ENCODE assay signal across 12 mouse cellular contexts in the genomic region with DNA sequence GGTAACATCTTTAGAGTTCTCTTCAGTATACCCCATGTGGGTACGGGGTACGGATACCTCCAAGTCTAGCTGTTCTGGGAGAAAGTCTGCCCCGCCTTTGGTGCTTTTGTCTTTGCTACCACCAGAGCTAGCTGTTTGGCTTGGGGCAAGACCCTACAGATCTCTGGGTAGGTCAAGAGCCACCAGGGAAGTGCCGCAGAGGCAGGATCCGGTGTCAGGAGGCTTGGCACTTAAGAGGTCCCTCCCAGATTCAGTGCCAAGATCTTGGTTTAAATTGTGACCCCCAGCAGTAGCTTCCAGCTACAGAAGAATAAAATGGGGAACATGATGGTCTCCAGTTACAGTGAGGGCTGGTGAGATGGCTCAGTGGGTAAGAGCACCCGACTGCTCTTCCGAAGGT. TPM values are rescaled to one million over a fixed set of nuclear protein-coding genes. Genes with fewer than 3 reads are reported as not detected.
DNase-seq lines count a peak whose midpoint lies in the region; ATAC-seq and TF ChIP-seq lines count a peak whose summit lies in the region.
"Had no signal": no experiment of that assay in that cellular context is flagged by ENCODE, and none has a peak within 500 bp of the region (broad histone marks: within the 10 kb centered on the region; RNA-seq: fewer than 3 reads in every experiment).

No protein-coding gene starts in this region.

- peak overlapping the region; percentile 83 for H3K4me2 ChIP-seq in kidney, embryonic 15.5 days
- peak overlapping the region; percentile 92 for H3K4me2 ChIP-seq in liver, embryonic 14.5 days (ENCODE audit: low read depth)
- H3K4me2 ChIP-seq: forebrain, embryonic 13.5 days had no signal

- 92% methylated on average over 7 of the region's 7 CpGs for WGBS in kidney, embryonic 15.5 days
- 84% methylated on average over 7 of the region's 7 CpGs for WGBS in liver, embryonic 14.5 days (ENCODE audit: insufficient replicate concordance)

- H3K9me3 ChIP-seq in kidney, embryonic 15.5 days (replicated peaks) = no peaks in the 10 kb centered on the region
- H3K9me3 ChIP-seq in E14TG2a.4 (ENCODE audit: low read length) (no peaks in the 10 kb centered on the region), G1E (replicated peaks) (no peaks in the 10 kb centered on the region)
- H3K9me3 ChIP-seq in liver, embryonic 14.5 days (ENCODE audit: control insufficient read depth, low read length) = no peaks in the 10 kb centered on the region
- H3K9me3 ChIP-seq: forebrain, embryonic 13.5 days had no signal

- TF ChIP-seq EP300 in liver, embryonic 14.5 days (IDR thresholded peaks at IDR 0.05; ENCODE audit: low read depth) = no peak

- ATAC-seq in kidney, embryonic 15.5 days (replicated peaks; ENCODE audit: low FRiP score) = no peak
- ATAC-seq in G1E (ENCODE audit: extremely low read depth, insufficient number of reproducible peaks, low FRiP score, poor library complexity, severe bottlenecking) = no peak
- ATAC-seq in liver, embryonic 14.5 days (ENCODE audit: insufficient read depth) = no peak
- ATAC-seq: forebrain, embryonic 13.5 days had no signal

- no peaks in the 10 kb centered on the region for H3K27me3 ChIP-seq in kidney, embryonic 15.5 days
- H3K27me3 ChIP-seq in E14TG2a.4 (ENCODE audit: insufficient read depth, low read length) = no peaks in the 10 kb centered on the region
- H3K27me3 ChIP-seq in G1E (ENCODE audit: insufficient read depth, low read length) = no peaks in the 10 kb centered on the region
- H3K27me3 ChIP-seq in liver, embryonic 14.5 days (ENCODE audit: control insufficient read depth, insufficient read depth, low read length) = no peaks in the 10 kb centered on the region

- H3K27ac ChIP-seq in kidney, embryonic 15.5 days = no peak overlapping the region
- H3K27ac ChIP-seq in liver, embryonic 14.5 days = no peak overlapping the region
- H3K27ac ChIP-seq: forebrain, embryonic 13.5 days had no signal

- TF ChIP-seq CTCF in E14TG2a.4 (conservative IDR thresholded peaks at IDR 0.05; ENCODE audit: low read length) (no peak), G1E (IDR thresholded peaks at IDR 0.05; ENCODE audit: low read depth, low read length) (no peak)
- TF ChIP-seq CTCF in liver, embryonic 14.5 days (IDR thresholded peaks at IDR 0.05; ENCODE audit: low read depth) = no peak

- H3K4me3 ChIP-seq in kidney, embryonic 15.5 days (replicated peaks) = peak overlapping the region; percentile 64
- H3K4me3 ChIP-seq in E14TG2a.4 (replicated peaks; ENCODE audit: low read length) = peak overlapping the region; percentile 96
- peak overlapping the region; percentile 100 for H3K4me3 ChIP-seq in G1E (ENCODE audit: low read depth, low read length)
- H3K4me3 ChIP-seq in liver, embryonic 14.5 days (ENCODE audit: insufficient read depth in 1 of 2, low read depth in 2 of 2, low read length in 2 of 2) = peak overlapping the region; percentile 47 to 91
- H3K4me3 ChIP-seq: forebrain, embryonic 13.5 days had no signal

- no peak for DNase-seq in kidney, adult 8-10 months
- DNase-seq in G1E (ENCODE audit: low spot score) = no peak
- no peak for DNase-seq in liver, embryonic 14.5 days (ENCODE audit: low read depth in 3 of 3, low spot score in 3 of 3)
- DNase-seq in urinary bladder, postnatal 4 days (ENCODE audit: low spot score in 2 of 2) = no peak
- no peak for DNase-seq in right cerebral cortex, postnatal 36 days (ENCODE audit: low spot score in 2 of 2)
- DNase-seq: lung, adult 18-20 months had no signal

- no peak overlapping the region for H3K9ac ChIP-seq in kidney, embryonic 15.5 days
- H3K9ac ChIP-seq in liver, embryonic 14.5 days (replicated peaks) = peak overlapping the region; percentile 31; the same call in 1 of the 2 replicates
- H3K9ac ChIP-seq: forebrain, embryonic 13.5 days had no signal

- peaks cover 11% of the 10 kb centered on the region; the same call in 1 of the 2 replicates for H3K36me3 ChIP-seq in kidney, embryonic 15.5 days
- H3K36me3 ChIP-seq in E14TG2a.4 (ENCODE audit: insufficient read depth, low read length) (peaks cover 60% of the 10 kb centered on the region), G1E (replicated peaks) (peaks cover 60% of the 10 kb centered on the region)
- H3K36me3 ChIP-seq in liver, embryonic 14.5 days (replicated peaks; ENCODE audit: control insufficient read depth, insufficient read depth, low read depth) = peaks cover 19% of the 10 kb centered on the region

- peaks cover 28% of the 10 kb centered on the region for H3K4me1 ChIP-seq in kidney, embryonic 15.5 days
- peaks cover 83% of the 10 kb centered on the region for H3K4me1 ChIP-seq in E14TG2a.4 (replicated peaks; ENCODE audit: low read depth, low read length)
- peaks cover 74% of the 10 kb centered on the region for H3K4me1 ChIP-seq in G1E (ENCODE audit: insufficient read depth, low read depth, low read length)
- H3K4me1 ChIP-seq in liver, embryonic 14.5 days (replicated peaks; ENCODE audit: control insufficient read depth in 2 of 2, insufficient read depth in 2 of 2, low read length in 1 of 2) = peaks cover 16 to 33% of the 10 kb centered on the region in 2 experiments

RNA-seq across cellular contexts. Expression of gene Trim25, which starts 2.4 kb away (rescaled TPM):
- polyA plus RNA-seq in kidney, embryonic 15.5 days (2015; fragmentation: Nextera tagmentation; extraction: Ambion mirVana) = 14.5 and 16.4 TPM in 2 replicates
- total RNA-seq in G1E (2014; fragmentation: Nextera tagmentation) = 69.6 and 73.4 TPM in 2 replicates
- total RNA-seq in G1E (2017) = 23.9 and 36.4 TPM in 2 replicates
- polyA plus RNA-seq in G1E (2012) = 73.1 and 75.4 TPM in 2 replicates
- polyA plus RNA-seq in liver, embryonic 14.5 days (2012; rRNA removed) = 7.4 and 9.5 TPM in 2 replicates
- polyA plus RNA-seq in liver, embryonic 14.5 days (2014; fragmentation: Nextera tagmentation; extraction: Ambion mirVana) = 10.8 and 11.0 TPM in 2 replicates

RNA-seq across cellular contexts. Expression of gene Coil, which starts 31.5 kb away (rescaled TPM):
- 17.2 and 18.3 TPM in 2 replicates for polyA plus RNA-seq in kidney, embryonic 15.5 days (2015; fragmentation: Nextera tagmentation; extraction: Ambion mirVana)
- total RNA-seq in G1E (2014; fragmentation: Nextera tagmentation) = 6.3 and 6.7 TPM in 2 replicates
- total RNA-seq in G1E (2017) = 13.5 and 14.1 TPM in 2 replicates
- 12.7 and 13.3 TPM in 2 replicates for polyA plus RNA-seq in G1E (2012)
- 2.7 and 4.0 TPM in 2 replicates for polyA plus RNA-seq in liver, embryonic 14.5 days (2012; rRNA removed)
- polyA plus RNA-seq in liver, embryonic 14.5 days (2014; fragmentation: Nextera tagmentation; extraction: Ambion mirVana) = 2.6 and 2.8 TPM in 2 replicates

RNA-seq across cellular contexts. Expression of gene Elobl, which starts 34.8 kb away (rescaled TPM):
- not detected in 2 replicates for polyA plus RNA-seq in kidney, embryonic 15.5 days (2015; fragmentation: Nextera tagmentation; extraction: Ambion mirVana)
- not detected in 2 replicates for total RNA-seq in G1E (2014; fragmentation: Nextera tagmentation)
- total RNA-seq in G1E (2017) = 0.29 TPM in 1 of 2 replicates, not detected in the other
- polyA plus RNA-seq in G1E (2012) = not detected in 2 replicates
- polyA plus RNA-seq in liver, embryonic 14.5 days (2012; rRNA removed) = not detected in 2 replicates
- polyA plus RNA-seq in liver, embryonic 14.5 days (2014; fragmentation: Nextera tagmentation; extraction: Ambion mirVana) = not detected in 2 replicates
- total RNA-seq: common myeloid progenitor, adult 5-6 weeks; heart, adult 18-20 months had no signal
- polyA plus RNA-seq: forebrain, embryonic 13.5 days; neural tube, embryonic 11.5 days had no signal

RNA-seq across cellular contexts. Expression of gene Scpep1, which starts 46.3 kb away (rescaled TPM):
- polyA plus RNA-seq in kidney, embryonic 15.5 days (2015; fragmentation: Nextera tagmentation; extraction: Ambion mirVana) = 128 and 130 TPM in 2 replicates
- total RNA-seq in G1E (2014; fragmentation: Nextera tagmentation) (25.2 and 29.3 TPM in 2 replicates), G1E (2017) (8.1 and 8.8 TPM in 2 replicates)
- polyA plus RNA-seq in G1E (2012) = 1.4 and 2.1 TPM in 2 replicates
- 11.3 and 15.9 TPM in 2 replicates for polyA plus RNA-seq in liver, embryonic 14.5 days (2012; rRNA removed)
- polyA plus RNA-seq in liver, embryonic 14.5 days (2014; fragmentation: Nextera tagmentation; extraction: Ambion mirVana) = 35.1 and 37.7 TPM in 2 replicates
